29 mouse cellular contexts compared by ENCODE assay signal in the genomic region with DNA sequence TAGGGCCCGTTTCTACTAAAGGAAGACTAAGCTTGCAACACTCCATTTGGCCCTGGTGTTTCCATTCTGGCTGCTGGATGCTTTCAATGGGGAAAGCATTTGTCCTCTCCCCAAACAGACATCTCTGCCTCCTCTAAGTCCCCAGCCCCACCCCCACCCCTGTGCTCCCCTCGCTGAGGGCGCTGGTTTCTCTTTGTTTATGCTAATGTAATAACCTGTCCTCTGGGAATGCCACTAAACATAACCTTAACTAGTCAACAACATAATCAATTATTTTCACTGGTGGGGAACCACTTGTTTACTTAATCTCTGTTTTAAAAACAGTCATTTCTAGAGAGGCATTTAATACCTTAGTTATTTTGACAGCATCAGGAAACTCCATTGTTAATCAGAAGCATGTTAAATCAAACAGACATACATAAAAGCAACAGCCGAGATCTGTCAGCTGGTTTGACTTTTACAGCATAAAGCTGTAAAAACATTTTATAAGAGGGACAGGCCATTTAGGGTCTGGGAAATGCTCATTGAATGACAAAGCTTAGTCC. TPM values are rescaled to one million over a fixed set of nuclear protein-coding genes. Genes with fewer than 3 reads are reported as not detected.
DNase-seq lines count a peak whose midpoint lies in the region; ATAC-seq lines count a peak whose summit lies in the region.
"Had no signal": no experiment of that assay in that cellular context is flagged by ENCODE, and none has a peak within 500 bp of the region (broad histone marks: within the 10 kb centered on the region; RNA-seq: fewer than 3 reads in every experiment).

No protein-coding gene starts in this region.

- ATAC-seq in kidney, embryonic 16.5 days (ENCODE audit: low FRiP score, low TSS enrichment) = peak; percentile 63; the same call in 1 of the 2 replicates
- ATAC-seq in granulocyte monocyte progenitor cell, adult 5-6 weeks (replicated peaks; ENCODE audit: poor library complexity, severe bottlenecking) = no peak
- ATAC-seq: forebrain, embryonic 14.5 days; forebrain, postnatal 0 days; hindbrain, embryonic 16.5 days; Patski had no signal

- no peak overlapping the region for H3K27ac ChIP-seq in kidney, embryonic 16.5 days (ENCODE audit: low read length)
- H3K27ac ChIP-seq: embryonic facial prominence, embryonic 12.5 days; embryonic facial prominence, embryonic 15.5 days; gastrocnemius, adult 2 months; heart, embryonic 15.5 days; hindbrain, embryonic 10.5 days; hindbrain, embryonic 13.5 days had no signal

- no peak overlapping the region for H3K4me2 ChIP-seq in kidney, embryonic 16.5 days (replicated peaks; ENCODE audit: low read depth, low read length)
- H3K4me2 ChIP-seq: embryonic facial prominence, embryonic 12.5 days; embryonic facial prominence, embryonic 15.5 days; heart, embryonic 12.5 days; heart, embryonic 15.5 days; hindbrain, embryonic 13.5 days had no signal

- H3K4me3 ChIP-seq in kidney, embryonic 16.5 days (ENCODE audit: low read length) = no peak overlapping the region
- H3K4me3 ChIP-seq: embryonic facial prominence, embryonic 12.5 days; embryonic facial prominence, embryonic 15.5 days; gastrocnemius, adult 2 months; heart, embryonic 12.5 days; heart, embryonic 15.5 days; hindbrain, embryonic 10.5 days; hindbrain, embryonic 13.5 days had no signal

- no peaks in the 10 kb centered on the region for H3K36me3 ChIP-seq in kidney, embryonic 16.5 days (ENCODE audit: insufficient read depth, low read length)
- H3K36me3 ChIP-seq: embryonic facial prominence, embryonic 12.5 days; embryonic facial prominence, embryonic 15.5 days; G1E; heart, embryonic 12.5 days; heart, embryonic 15.5 days; hindbrain, embryonic 10.5 days; hindbrain, embryonic 13.5 days had no signal

- H3K9ac ChIP-seq in kidney, embryonic 16.5 days (replicated peaks; ENCODE audit: low read length) = no peak overlapping the region
- H3K9ac ChIP-seq: embryonic facial prominence, embryonic 12.5 days; embryonic facial prominence, embryonic 15.5 days; forebrain, postnatal 0 days; heart, embryonic 12.5 days; heart, embryonic 15.5 days; hindbrain, embryonic 13.5 days had no signal

- WGBS in kidney, embryonic 16.5 days = 6% methylated on average over 4 of the region's 4 CpGs

- no peaks in the 10 kb centered on the region; the same call in 1 of the 2 replicates for H3K4me1 ChIP-seq in kidney, embryonic 16.5 days (ENCODE audit: insufficient read depth, low read length)
- H3K4me1 ChIP-seq: embryonic facial prominence, embryonic 12.5 days; embryonic facial prominence, embryonic 15.5 days; heart, embryonic 12.5 days; heart, embryonic 15.5 days; hindbrain, embryonic 13.5 days had no signal

- no peaks in the 10 kb centered on the region for H3K27me3 ChIP-seq in kidney, embryonic 16.5 days (ENCODE audit: insufficient read depth, low read length)
- H3K27me3 ChIP-seq: CH12.LX; embryonic facial prominence, embryonic 12.5 days; embryonic facial prominence, embryonic 15.5 days; heart, embryonic 15.5 days; hindbrain, embryonic 13.5 days; Patski had no signal

- peak; percentile 17 for DNase-seq in embryo, embryonic 11 days
- DNase-seq in embryo, embryonic 10 days (ENCODE audit: low spot score) = no peak
- DNase-seq in kidney, adult 11 months = no peak
- DNase-seq in kidney, postnatal 14 days = peak; percentile 19
- DNase-seq in kidney, adult 9 months = no peak
- DNase-seq: adrenal gland, postnatal 10 days; B cell, adult 2 months; cerebellum, adult 18-20 months; cerebellum, adult 9-10 months; cerebellum, postnatal 14 days; forebrain, postnatal 0 days; gastrocnemius, adult 2 months; gastrocnemius, postnatal 14 days; heart, adult 18-20 months; heart, postnatal 10 days; heart, postnatal 36 days had no signal

- H3K9me3 ChIP-seq in kidney, embryonic 16.5 days (ENCODE audit: low read length) = no peaks in the 10 kb centered on the region
- H3K9me3 ChIP-seq: embryonic facial prominence, embryonic 12.5 days; embryonic facial prominence, embryonic 15.5 days; G1E; heart, embryonic 12.5 days; heart, embryonic 15.5 days; hindbrain, embryonic 10.5 days; hindbrain, embryonic 13.5 days had no signal

RNA-seq across cellular contexts. Expression of gene Sfmbt2, which starts 20.0 kb away (rescaled TPM):
- 1.6 and 1.7 TPM in 2 replicates for polyA plus RNA-seq in kidney, embryonic 16.5 days (2015; fragmentation: Nextera tagmentation; extraction: Ambion mirVana)
- total RNA-seq in granulocyte monocyte progenitor cell, adult 5-6 weeks (2014; fragmentation: Nextera tagmentation) = 1.7 and 2.0 TPM in 2 replicates
- 0.78 and 2.2 TPM in 2 replicates for total RNA-seq in granulocyte monocyte progenitor cell, adult 5-6 weeks (2017)
- total RNA-seq: CH12.LX had no signal

Comparison
In these comparisons a context has a peak if more than half of its experiments do, and no peak if none do; other contexts are left out.
1. DNase-seq: peak in embryo, embryonic 11 days (single experiment) and kidney, postnatal 14 days (single experiment); none in embryo, embryonic 10 days (single experiment), kidney, adult 11 months (single experiment) and kidney, adult 9 months (single experiment).